Mouse (Mus musculus): ENCODE measurements around the gene Mroh7.

GRCm38 (mm10) chr4:106652546-106652945 lies 78.2 kb downstream of the Mroh7 start:
- TF ChIP-seq CTCF (IDR thresholded peaks at IDR 0.05; ENCODE audit: insufficient read depth, low read depth, low read length) (no peak), POLR2A (IDR thresholded peaks at IDR 0.05; ENCODE audit: insufficient read depth, low read depth, low read length) (no peak)
